12 mouse cellular contexts compared by ENCODE assay signal in the genomic region with DNA sequence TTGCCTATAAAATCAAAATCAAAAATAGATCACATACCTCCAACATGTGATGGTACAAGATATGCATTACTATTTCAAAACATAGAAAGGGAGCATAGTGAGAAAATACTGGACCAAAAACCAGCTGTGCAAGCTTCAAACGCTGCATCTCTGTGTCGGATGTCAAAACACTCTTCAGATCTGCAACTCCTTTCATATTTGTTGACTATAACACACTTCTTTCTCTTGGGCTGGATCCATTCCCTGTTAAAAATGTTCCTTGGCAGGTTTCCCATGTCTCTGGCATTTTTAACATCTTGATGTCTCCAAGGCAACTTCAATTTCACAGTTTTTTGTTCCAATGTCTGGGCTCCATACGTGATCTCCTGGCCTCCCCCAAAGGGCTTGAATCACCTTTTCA.
DNase-seq lines count a peak whose midpoint lies in the region.
"Had no signal": no experiment of that assay in that cellular context is flagged by ENCODE, and none has a peak within 500 bp of the region (broad histone marks: within the 10 kb centered on the region; RNA-seq: fewer than 3 reads in every experiment).

No protein-coding gene starts in this region.

- intact Hi-C loops in heart, postnatal 10 days (cut with DNase I) = no loop called here
- intact Hi-C loops in left cerebral cortex, postnatal 14 days (cut with DNase I) = no loop called here
- intact Hi-C loops in left cerebral cortex, postnatal 36 days (cut with DNase I) = no loop called here

- peak; percentile 1 for DNase-seq in heart, postnatal 10 days
- no peak for DNase-seq in heart, adult 18-20 months
- DNase-seq in left cerebral cortex, postnatal 14 days (ENCODE audit: low spot score in 2 of 2) = peak; percentile 14 to 58
- DNase-seq in left cerebral cortex, postnatal 36 days (ENCODE audit: low spot score in 2 of 2) = no peak
- peak; percentile 57 for DNase-seq in brain, adult 2 months (ENCODE audit: low read depth, low spot score)
- peak; percentile 20 for DNase-seq in brain, embryonic 18.5 days (ENCODE audit: low read depth, low spot score)
- no peak for DNase-seq in kidney, postnatal 25 days
- no peak for DNase-seq in urinary bladder, adult 2 months (ENCODE audit: low spot score)
- DNase-seq: adrenal gland, adult 2 months; cerebellum, adult 9-10 months; heart, adult 11 months; thymus, postnatal 25 days had no signal

Comparison
In these comparisons a context has a peak if more than half of its experiments do, and no peak if none do; other contexts are left out.
1. DNase-seq: peak in heart, postnatal 10 days (2 of 2), left cerebral cortex, postnatal 14 days (2 of 2), brain, adult 2 months (single experiment) and brain, embryonic 18.5 days (single experiment); none in heart, adult 18-20 months (0 of 2), left cerebral cortex, postnatal 36 days (0 of 2), kidney, postnatal 25 days (0 of 2) and urinary bladder, adult 2 months (single experiment).